Mouse (Mus musculus) G1E (cell line): ENCODE results near the gene Hmces. TPM values are rescaled to one million over a fixed set of nuclear protein-coding genes. Genes with fewer than 3 reads are reported as not detected.

Experiments used
- ATAC-seq: 2 replicates; pipeline ENCODE4 v1.8.0; 2016; ENCODE audit warnings: mild to moderate bottlenecking; ENCODE audit not compliant: insufficient number of reproducible peaks, poor library complexity, low FRiP score, severe bottlenecking; ENCODE audit errors: extremely low read depth
- DNase-seq: peaks from one replicate; pipeline ENCODE4 v3.0.0; 2012; ENCODE audit warnings: low spot score
- H3K27me3 ChIP-seq: 2 replicates; pipeline ENCODE4 v1.6.1; 2012; ENCODE audit warnings: mild to moderate bottlenecking, low read length, inconsistent platforms; ENCODE audit not compliant: insufficient read depth
- H3K36me3 ChIP-seq: replicated peaks from 2 replicates; pipeline ENCODE3; 2012; ENCODE audit warnings: mild to moderate bottlenecking, inconsistent platforms
- H3K4me1 ChIP-seq: 2 replicates; pipeline ENCODE4 v1.6.1; 2012; ENCODE audit warnings: low read depth, low read length, inconsistent platforms, mixed read lengths; ENCODE audit not compliant: insufficient read depth
- H3K4me3 ChIP-seq: 2 replicates; pipeline ENCODE4 v1.5.1; 2012; ENCODE audit warnings: low read depth, mild to moderate bottlenecking, inconsistent platforms, low read length, moderate library complexity, mixed read lengths
- H3K9me3 ChIP-seq: replicated peaks from 2 replicates; pipeline ENCODE4 v1.6.1; 2012; ENCODE audit warnings: inconsistent platforms
- CTCF ChIP-seq: IDR thresholded peaks from 2 replicates; pipeline ENCODE4 v1.5.1; 2012; ENCODE audit warnings: low read depth, low read length, inconsistent platforms, mixed read lengths
- GATA1 ChIP-seq: IDR thresholded peaks from 2 replicates; pipeline ENCODE4 v1.6.1; 2012; ENCODE audit warnings: borderline replicate concordance, low read length, inconsistent platforms, mixed read lengths
- GATA2 ChIP-seq: IDR thresholded peaks from 2 replicates; pipeline ENCODE4 v1.6.1; 2012; ENCODE audit warnings: low read depth, low read length, inconsistent platforms, borderline replicate concordance
- POLR2AphosphoS5 ChIP-seq: IDR thresholded peaks from 2 replicates; pipeline ENCODE4 v1.6.1; 2012; ENCODE audit warnings: low read depth, low read length, inconsistent platforms; ENCODE audit not compliant: insufficient replicate concordance
- TAL1 ChIP-seq: conservative IDR thresholded peaks from 2 replicates; pipeline ENCODE4 v1.6.1; 2012; ENCODE audit warnings: low read depth, low read length, inconsistent platforms, mixed read lengths
- polyA plus RNA-seq: library from polyadenylated mRNA; stranded (reverse); fragments of >175 nt; gene quantifications from 2 replicates; pipeline ENCODE4 v1.2.3, GENCODE M21; 2012
- total RNA-seq, 2 experiments: library from RNA; stranded (forward) in 1 of 2; stranded (reverse) in 1 of 2; fragments of 200-1000 nt in 1 of 2; fragments of >200 nt in 1 of 2; fragmentation: Nextera tagmentation in 1 of 2; gene quantifications; 2 replicates each; pipeline ENCODE4 v1.2.3; 2014 to 2017

The Hmces gene
- total and polyA plus RNA-seq, 3 experiments: 19.8 to 31.3 (median 20.0) TPM

DNA sequence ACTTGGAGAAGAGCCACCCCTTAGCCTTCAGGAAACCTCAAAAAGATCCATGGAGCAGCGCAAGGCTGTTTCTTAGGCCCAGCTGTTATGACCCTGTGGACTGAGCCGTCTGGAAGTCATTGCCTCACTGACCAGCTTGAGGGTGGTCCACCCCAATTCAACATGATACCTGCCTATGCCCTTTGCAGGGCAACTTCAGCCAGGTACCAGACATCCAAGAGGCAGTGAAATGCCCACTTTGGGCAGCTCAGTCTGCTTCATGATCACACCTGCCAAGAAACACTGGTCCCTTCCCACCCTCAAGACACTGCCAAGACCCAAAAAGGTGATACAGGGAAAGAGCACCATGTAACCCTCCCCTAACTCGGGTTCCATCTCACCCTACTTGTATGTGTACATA lies 66.0 kb downstream of the Hmces start:
- no peaks in the 10 kb centered on the region for H3K36me3 ChIP-seq
- H3K9me3 ChIP-seq: peaks cover 15% of the 10 kb centered on the region
- peaks cover 60% of the 10 kb centered on the region for H3K27me3 ChIP-seq
- H3K4me3 ChIP-seq: no peak overlapping the region
- no peaks in the 10 kb centered on the region for H3K4me1 ChIP-seq
- DNase-seq (no peak), ATAC-seq (no peak)
- no peak for TF ChIP-seq POLR2AphosphoS5

DNA sequence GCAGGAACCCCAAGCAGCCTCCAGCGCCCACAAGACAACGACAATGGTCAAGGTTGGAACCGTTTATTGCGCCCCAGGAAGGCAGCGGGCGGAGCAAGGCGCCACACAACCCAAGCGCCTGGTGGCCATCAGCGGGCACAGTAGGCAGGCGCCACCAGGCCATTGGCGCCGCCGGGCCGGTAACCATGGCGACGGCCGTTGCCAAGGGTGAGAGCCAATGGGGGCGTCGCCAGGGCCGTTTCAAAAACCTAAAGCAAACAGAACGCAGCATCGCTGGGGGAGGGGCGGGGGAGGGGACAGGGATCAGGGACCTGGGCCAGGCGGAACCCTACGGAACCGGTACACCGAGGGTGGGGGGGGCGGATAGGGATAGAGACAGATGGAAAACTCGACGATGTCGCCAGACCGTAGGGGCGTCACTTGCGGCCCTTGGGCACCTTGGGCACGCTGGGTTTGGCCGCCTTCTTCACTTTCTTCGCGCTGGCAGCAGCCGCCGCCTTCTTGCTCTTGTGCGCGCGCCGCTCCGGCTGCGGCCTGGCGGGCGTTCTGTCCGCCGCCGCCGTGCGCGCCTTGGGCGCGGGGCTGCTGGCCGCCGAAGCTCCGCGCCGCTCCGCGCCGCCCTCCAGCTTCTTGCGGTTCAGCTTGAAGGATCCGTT lies 66.8 kb downstream of the Hmces start:
- H3K9me3 ChIP-seq: peaks cover 15% of the 10 kb centered on the region
- no peak for ATAC-seq
- no peak for DNase-seq
- H3K36me3 ChIP-seq: no peaks in the 10 kb centered on the region
- H3K4me3 ChIP-seq: no peak overlapping the region; the same call in 1 of the 2 replicates
- TF ChIP-seq POLR2AphosphoS5 (no peak), GATA1 (no peak), TAL1 (no peak), CTCF (no peak), GATA2 (no peak)
- peaks cover 68% of the 10 kb centered on the region for H3K27me3 ChIP-seq
- no peaks in the 10 kb centered on the region for H3K4me1 ChIP-seq

DNA sequence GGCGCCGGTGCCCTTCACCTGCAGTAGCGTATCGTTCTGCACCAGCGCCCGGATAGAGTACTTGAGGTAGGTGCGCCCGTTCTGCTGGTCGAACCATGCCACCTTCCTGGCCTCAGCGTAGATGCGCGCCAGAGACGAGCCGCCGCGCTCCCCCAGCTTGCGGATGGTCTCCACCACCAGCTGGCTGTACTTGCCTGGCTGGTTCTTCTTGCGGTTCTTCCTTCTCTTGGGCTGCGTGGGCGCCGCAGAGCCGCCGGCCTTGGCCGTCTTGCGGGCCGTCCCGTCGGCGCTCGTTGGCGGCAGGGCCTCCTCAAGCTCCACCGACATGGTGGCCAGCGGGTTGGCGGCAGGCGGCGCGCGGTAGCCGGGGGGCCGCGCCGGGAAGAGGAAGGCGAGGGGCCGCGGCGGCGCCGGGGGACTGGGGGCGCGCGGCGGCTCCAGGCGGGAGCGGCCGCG lies 67.3 kb downstream of the Hmces start:
- no peak for ATAC-seq
- peaks cover 69% of the 10 kb centered on the region for H3K27me3 ChIP-seq
- H3K36me3 ChIP-seq: no peaks in the 10 kb centered on the region
- H3K4me3 ChIP-seq: no peak overlapping the region
- DNase-seq: no peak
- TF ChIP-seq GATA1 (no peak), GATA2 (no peak), POLR2AphosphoS5 (no peak), TAL1 (no peak), CTCF (no peak)
- no peaks in the 10 kb centered on the region for H3K4me1 ChIP-seq
- H3K9me3 ChIP-seq: peaks cover 15% of the 10 kb centered on the region

DNA sequence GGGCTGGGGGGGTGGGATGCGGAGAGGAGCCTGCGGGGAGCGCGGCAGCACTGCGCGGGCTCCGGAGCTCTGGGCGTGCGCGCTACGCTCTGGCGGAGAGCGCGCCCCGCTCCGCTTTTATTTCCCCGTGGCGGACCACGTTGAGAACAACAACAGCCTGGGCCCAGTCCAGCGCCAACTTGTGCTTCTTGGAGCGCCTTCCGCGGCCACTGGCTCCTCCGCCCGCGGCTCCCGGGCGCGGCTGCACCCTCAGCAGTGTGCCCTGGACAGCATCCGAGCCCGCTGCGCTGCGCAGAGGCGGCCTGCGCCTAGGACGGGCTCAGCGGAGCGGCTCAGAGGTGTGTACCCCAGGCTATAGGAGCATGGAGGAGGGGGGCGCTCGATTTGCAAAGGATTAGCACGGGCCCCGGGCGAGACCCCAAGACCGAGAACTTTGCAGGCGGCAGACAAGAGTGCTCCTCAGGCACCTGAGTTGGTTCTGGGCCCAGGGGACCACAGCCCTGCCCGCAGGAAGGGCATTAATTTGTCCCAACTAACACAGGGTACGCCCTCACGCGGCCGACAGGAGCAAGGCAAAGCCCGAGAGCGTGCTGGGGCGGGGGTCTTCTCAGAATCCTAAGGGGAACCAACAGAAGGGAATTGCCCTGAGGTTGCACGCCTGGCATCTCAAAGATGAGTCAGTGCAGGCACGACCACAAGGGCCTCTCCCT lies 68.0 kb downstream of the Hmces start, which contains the start of gene H1fx:
Gene H1fx (minus strand): TSS at position 91 of the 710 bp plus-strand sequence.
- DNase-seq: no peak
- H3K9me3 ChIP-seq: peaks cover 15% of the 10 kb centered on the region
- ATAC-seq: no peak
- no peak within 1 kb of the TSS; the same call in 1 of the 2 replicates for H3K4me3 ChIP-seq
- TF ChIP-seq GATA2: no peak
- TF ChIP-seq GATA1: no peak
- no peak for TF ChIP-seq CTCF
- no peak for TF ChIP-seq TAL1
- no peak for TF ChIP-seq POLR2AphosphoS5
- no peaks in the 10 kb centered on the region for H3K36me3 ChIP-seq
- no peaks in the 10 kb centered on the region for H3K4me1 ChIP-seq
- peaks cover 75% of the 10 kb centered on the region for H3K27me3 ChIP-seq

DNA sequence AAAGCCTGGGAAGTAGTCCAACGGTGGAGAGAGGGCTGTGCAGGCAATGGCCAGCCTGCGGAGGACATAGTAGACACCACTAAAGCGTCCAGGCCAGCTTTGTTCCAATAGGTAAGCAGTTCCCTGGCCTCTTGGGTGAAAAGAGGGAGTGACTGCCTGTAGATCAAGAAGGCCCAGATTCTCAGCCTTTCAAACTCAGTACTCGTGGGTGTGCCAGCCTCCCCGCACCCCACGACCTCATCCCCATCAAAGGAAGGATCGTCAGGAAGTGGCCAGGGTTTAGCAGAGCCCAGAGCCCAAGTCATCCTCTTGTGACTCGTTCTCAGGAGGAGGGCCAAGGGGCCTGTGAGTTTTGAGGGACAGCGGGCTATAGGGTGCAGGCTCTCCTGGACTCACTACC lies 68.8 kb downstream of the Hmces start:
- Histone ChIP-seq H3K36me3 (no peaks in the 10 kb centered on the region), H3K9me3 (peaks cover 15% of the 10 kb centered on the region), H3K27me3 (peaks cover 82% of the 10 kb centered on the region), H3K4me1 (0 out of 2 replicates have a peak, but pooled peaks cover 2% of the 10 kb centered on the region), H3K4me3 (no peak overlapping the region)
- no peak for ATAC-seq
- no peak for DNase-seq
- TF ChIP-seq CTCF (no peak), GATA2 (no peak), GATA1 (no peak), TAL1 (no peak), POLR2AphosphoS5 (no peak)

Other genes with a start within 250 kb of the Hmces start
- gene Aplf, start 241.7 kb upstream of the Hmces start, total RNA-seq (2014; fragmentation: Nextera tagmentation): 81.4 and 111 TPM in 2 replicates
- gene Aplf, start 241.7 kb upstream of the Hmces start, total RNA-seq (2017): 79.6 and 81.7 TPM in 2 replicates
- gene Aplf, start 241.7 kb upstream of the Hmces start, polyA plus RNA-seq: 18.7 and 23.0 TPM in 2 replicates
- 2.3 TPM in 1 of 2 replicates, not detected in the other for gene Efcc1, start 183.1 kb upstream of the Hmces start, total RNA-seq (2014; fragmentation: Nextera tagmentation)
- gene Efcc1, start 183.1 kb upstream of the Hmces start, total RNA-seq (2017): 0.11 and 0.58 TPM in 2 replicates
- gene Efcc1, start 183.1 kb upstream of the Hmces start, polyA plus RNA-seq: not detected in 2 replicates
- gene Gp9, start 135.9 kb upstream of the Hmces start, total RNA-seq (2014; fragmentation: Nextera tagmentation): 4.7 and 6.4 TPM in 2 replicates
- gene Gp9, start 135.9 kb upstream of the Hmces start, total RNA-seq (2017): 1.6 and 2.2 TPM in 2 replicates
- gene Gp9, start 135.9 kb upstream of the Hmces start, polyA plus RNA-seq: 6.3 and 9.1 TPM in 2 replicates
- gene Rab43, start 101.8 kb upstream of the Hmces start, total RNA-seq (2014; fragmentation: Nextera tagmentation): 20.1 and 34.8 TPM in 2 replicates
- gene Rab43, start 101.8 kb upstream of the Hmces start, total RNA-seq (2017): 11.5 and 15.5 TPM in 2 replicates
- 30.8 and 62.5 TPM in 2 replicates for gene Rab43, start 101.8 kb upstream of the Hmces start, polyA plus RNA-seq
- 10.5 and 12.1 TPM in 2 replicates for gene Gm45140, start 78.1 kb upstream of the Hmces start, total RNA-seq (2014; fragmentation: Nextera tagmentation)
- 17.5 and 19.5 TPM in 2 replicates for gene Gm45140, start 78.1 kb upstream of the Hmces start, total RNA-seq (2017)
- gene Gm45140, start 78.1 kb upstream of the Hmces start, polyA plus RNA-seq: 9.0 and 13.8 TPM in 2 replicates
- gene Isy1, start 75.1 kb upstream of the Hmces start, total RNA-seq (2014; fragmentation: Nextera tagmentation): 46.7 and 53.5 TPM in 2 replicates
- 62.5 and 65.2 TPM in 2 replicates for gene Isy1, start 75.1 kb upstream of the Hmces start, total RNA-seq (2017)
- 46.2 and 54.9 TPM in 2 replicates for gene Isy1, start 75.1 kb upstream of the Hmces start, polyA plus RNA-seq
- gene Cnbp, start 62.8 kb upstream of the Hmces start, total RNA-seq (2014; fragmentation: Nextera tagmentation): 679 and 832 TPM in 2 replicates
- gene Cnbp, start 62.8 kb upstream of the Hmces start, total RNA-seq (2017): 948 and 1,031 TPM in 2 replicates
- gene Cnbp, start 62.8 kb upstream of the Hmces start, polyA plus RNA-seq: 124 and 135 TPM in 2 replicates
- gene Copg1, start 26.1 kb upstream of the Hmces start, total RNA-seq (2014; fragmentation: Nextera tagmentation): 53.7 and 61.5 TPM in 2 replicates
- gene Copg1, start 26.1 kb upstream of the Hmces start, total RNA-seq (2017): 73.3 and 81.9 TPM in 2 replicates
- gene Copg1, start 26.1 kb upstream of the Hmces start, polyA plus RNA-seq: 16.1 and 45.2 TPM in 2 replicates
- not detected in 2 replicates for gene H1fx, start 67.7 kb downstream of the Hmces start, total RNA-seq (2014; fragmentation: Nextera tagmentation)
- not detected in 2 replicates for gene H1fx, start 67.7 kb downstream of the Hmces start, total RNA-seq (2017)
- not detected in 2 replicates for gene H1fx, start 67.7 kb downstream of the Hmces start, polyA plus RNA-seq
- 419 and 473 TPM in 2 replicates for gene Rab7, start 131.3 kb downstream of the Hmces start, total RNA-seq (2014; fragmentation: Nextera tagmentation)
- 80.7 and 101 TPM in 2 replicates for gene Rab7, start 131.3 kb downstream of the Hmces start, total RNA-seq (2017)
- gene Rab7, start 131.3 kb downstream of the Hmces start, polyA plus RNA-seq: 89.5 and 89.9 TPM in 2 replicates
- 164 and 172 TPM in 2 replicates for gene Rpn1, start 170.5 kb downstream of the Hmces start, total RNA-seq (2014; fragmentation: Nextera tagmentation)
- gene Rpn1, start 170.5 kb downstream of the Hmces start, total RNA-seq (2017): 156 and 179 TPM in 2 replicates
- 44.5 and 49.1 TPM in 2 replicates for gene Rpn1, start 170.5 kb downstream of the Hmces start, polyA plus RNA-seq